Mouse (Mus musculus) thymus, adult 2 months (tissue): ENCODE results near the gene Stat2. TPM values are rescaled to one million over a fixed set of nuclear protein-coding genes. Genes with fewer than 3 reads are reported as not detected.
A peak's percentile ranks its signal among the peaks of the same experiment; 100 is the strongest.
"Not testable (repeated sequence)": the region's sequence is repeated elsewhere in the genome, so short reads cannot be mapped to it uniquely, and the experiment has no call there.

Experiments used
- DNase-seq: peaks from one replicate; pipeline ENCODE4 v3.0.0; 2021
- H3K27ac ChIP-seq: fragments of 200-500 bp; 2 replicates; pipeline ENCODE4 v1.5.1; 2012; ENCODE audit warnings: low read length, control low read depth; ENCODE audit not compliant: control insufficient read depth, insufficient read depth
- H3K27me3 ChIP-seq: fragments of 200-500 bp; 2 replicates; pipeline ENCODE4 v1.6.1; 2012; ENCODE audit warnings: mild to moderate bottlenecking, low read length, moderate library complexity, mixed read lengths; ENCODE audit not compliant: control insufficient read depth, insufficient read depth
- H3K36me3 ChIP-seq: fragments of 200-500 bp; 2 replicates; pipeline ENCODE4 v1.6.1; 2012; ENCODE audit warnings: mild to moderate bottlenecking, low read length, moderate library complexity; ENCODE audit not compliant: control insufficient read depth, insufficient read depth
- H3K4me1 ChIP-seq: fragments of 200-500 bp; replicated peaks from 2 replicates; pipeline ENCODE4 v1.6.1; 2012; ENCODE audit warnings: low read length; ENCODE audit not compliant: control insufficient read depth, insufficient read depth
- H3K4me3 ChIP-seq: fragments of 200-500 bp; 2 replicates; pipeline ENCODE4 v1.5.1; 2012; ENCODE audit warnings: mild to moderate bottlenecking, low read length, control low read depth, moderate library complexity; ENCODE audit not compliant: control insufficient read depth, insufficient read depth
- CTCF ChIP-seq: fragments of 200-500 bp; IDR thresholded peaks from 2 replicates; pipeline ENCODE4 v1.5.1; 2012; ENCODE audit warnings: mild to moderate bottlenecking, control low read depth, low read length, moderate library complexity, borderline replicate concordance; ENCODE audit not compliant: control insufficient read depth, poor library complexity, insufficient read depth; ENCODE audit errors: extremely low read depth
- POLR2A ChIP-seq: fragments of 200-500 bp; IDR thresholded peaks from 2 replicates; pipeline ENCODE4 v1.6.1; 2012; ENCODE audit warnings: mild to moderate bottlenecking, low read length, control low read depth, moderate library complexity; ENCODE audit not compliant: control insufficient read depth, poor library complexity, insufficient read depth; ENCODE audit errors: extremely low read depth
- WGBS: fragments of 180-500 bp; shearing (Covaris S2); methylation state at CpG from one replicate; pipeline ENCODE4 v1.1.7; 2018; 5-methylcytosine and 5-hydroxymethylcytosine counted together
- polyA plus RNA-seq: library from polyadenylated mRNA; depleted of rRNA; stranded (reverse); fragments of >200 nt; gene quantifications from 2 replicates; pipeline ENCODE4 v1.2.3, GENCODE M21; 2012

The Stat2 gene
- polyA plus RNA-seq, 1 experiment, result 62.0 TPM

GRCm38 (mm10) chr10:128269206-128269910, 1.0 kb upstream of the Stat2 start:
- 97% methylated on average over 16 of the region's 16 CpGs for WGBS
- no peak for TF ChIP-seq POLR2A
- TF ChIP-seq CTCF, result no peak
- no peak overlapping the region for H3K4me3 ChIP-seq
- H3K27ac ChIP-seq, result no peak overlapping the region
- no peak for DNase-seq
- H3K27me3 ChIP-seq, result no peaks in the 10 kb centered on the region
- peaks cover 4% of the 10 kb centered on the region; the same call in 1 of the 2 replicates for H3K4me1 ChIP-seq
- no peaks in the 10 kb centered on the region for H3K36me3 ChIP-seq

GRCm38 (mm10) chr10:128270866-128271265, 507 bp downstream of the Stat2 start:
- H3K4me1 ChIP-seq, result peaks cover 4% of the 10 kb centered on the region; the same call in 1 of the 2 replicates
- WGBS, result 42% methylated on average over 7 of the region's 7 CpGs
- H3K4me3 ChIP-seq, result peak overlapping the region; percentile 94
- TF ChIP-seq CTCF, result no peak
- no peak for TF ChIP-seq POLR2A
- H3K27me3 ChIP-seq, result no peaks in the 10 kb centered on the region
- H3K36me3 ChIP-seq, result no peaks in the 10 kb centered on the region
- no peak for DNase-seq
- H3K27ac ChIP-seq, result peak overlapping the region; percentile 32

- WGBS, result 75% methylated on average over 2 of the region's 2 CpGs
Observed at GRCm38 (mm10) chr10:128271883-128272282, 1.5 kb downstream of the Stat2 start.

GRCm38 (mm10) chr10:128272819-128273439, 2.6 kb downstream of the Stat2 start:
- H3K36me3 ChIP-seq, result peaks cover 16% of the 10 kb centered on the region
- 88% methylated on average over 7 of the region's 7 CpGs for WGBS
- H3K27ac ChIP-seq, H3K4me1 ChIP-seq, DNase-seq, H3K27me3 ChIP-seq, H3K4me3 ChIP-seq: not testable (repeated sequence)

More at GRCm38 (mm10) chr10:128271883-128272282, 1.5 kb downstream of the Stat2 start:
- H3K36me3 ChIP-seq, result peaks cover 6% of the 10 kb centered on the region
- H3K27me3 ChIP-seq, result no peaks in the 10 kb centered on the region
- TF ChIP-seq CTCF (no peak), POLR2A (no peak)
- H3K4me3 ChIP-seq, result no peak overlapping the region
- no peak for DNase-seq
- no peak overlapping the region for H3K27ac ChIP-seq
- peaks cover 4% of the 10 kb centered on the region; the same call in 1 of the 2 replicates for H3K4me1 ChIP-seq

GRCm38 (mm10) chr10:128275374-128275773, 5.0 kb downstream of the Stat2 start:
- not testable (repeated sequence) for H3K27me3 ChIP-seq, DNase-seq, H3K4me3 ChIP-seq, H3K4me1 ChIP-seq, H3K27ac ChIP-seq
- peaks cover 26% of the 10 kb centered on the region for H3K36me3 ChIP-seq
- 97% methylated on average over 1 of the region's 1 CpGs for WGBS

GRCm38 (mm10) chr10:128278158-128278557, 7.8 kb downstream of the Stat2 start:
- Histone ChIP-seq H3K4me3 (no peak overlapping the region), H3K27ac (no peak overlapping the region), H3K4me1 (no peaks in the 10 kb centered on the region), H3K36me3 (peaks cover 49% of the 10 kb centered on the region), H3K27me3 (no peaks in the 10 kb centered on the region)
- 85% methylated on average over 6 of the region's 6 CpGs for WGBS
- TF ChIP-seq CTCF (no peak), POLR2A (no peak)
- no peak for DNase-seq

- Histone ChIP-seq H3K4me1 (no peaks in the 10 kb centered on the region), H3K27me3 (no peaks in the 10 kb centered on the region), H3K4me3 (no peak overlapping the region), H3K27ac (no peak overlapping the region), H3K36me3 (peaks cover 73% of the 10 kb centered on the region)
- TF ChIP-seq POLR2A (no peak), CTCF (no peak)
- no peak for DNase-seq
- WGBS, result 94% methylated on average over 6 of the region's 6 CpGs
Observed at GRCm38 (mm10) chr10:128280943-128281342, 10.6 kb downstream of the Stat2 start.
